Mouse (Mus musculus): ENCODE results near the gene Gcc1. TPM values are rescaled to one million over a fixed set of nuclear protein-coding genes. Genes with fewer than 3 reads are reported as not detected.

The Gcc1 gene
- polyA plus RNA-seq (2012; ENCODE audit: insufficient read depth, low replicate concordance), result 4.3 and 4.4 TPM in 2 replicates

- Histone ChIP-seq H3K4me3 (replicated peaks) (no peak within 1 kb of the TSS), H3K9me3 (no peaks in the 10 kb centered on the region), H3K4me1 (peaks cover 37% of the 10 kb centered on the region), H3K36me3 (replicated peaks; ENCODE audit: low read length) (peaks cover 38% of the 10 kb centered on the region), H3K27me3 (replicated peaks) (peaks cover 2% of the 10 kb centered on the region)
- TF ChIP-seq FLI1 (IDR thresholded peaks at IDR 0.05; ENCODE audit: low read length) (no peak), GATA1 (IDR thresholded peaks at IDR 0.05; ENCODE audit: borderline replicate concordance, low read length) (no peak)
These were observed at the start of gene Gcc1 for GRCm38 (mm10) chr6:28428290-28428689. TSS of gene Gcc1 (minus strand) at chr6:28428390.

GRCm38 (mm10) chr6:28474839-28475238 is 46.6 kb upstream of the Gcc1 start, which contains the start of gene Snd1:
TSS of gene Snd1 (plus strand) at chr6:28475139.
- H3K4me1 ChIP-seq, result peaks cover 44% of the 10 kb centered on the region
- H3K4me3 ChIP-seq (replicated peaks), result no peak within 1 kb of the TSS
- H3K36me3 ChIP-seq (replicated peaks; ENCODE audit: low read length), result no peaks in the 10 kb centered on the region
- H3K9me3 ChIP-seq, result no peaks in the 10 kb centered on the region
- no peak for TF ChIP-seq GATA1 (IDR thresholded peaks at IDR 0.05; ENCODE audit: borderline replicate concordance, low read length)
- no peak for TF ChIP-seq FLI1 (IDR thresholded peaks at IDR 0.05; ENCODE audit: low read length)
- H3K27me3 ChIP-seq (replicated peaks), result peaks cover 2% of the 10 kb centered on the region

- peaks cover 40% of the 10 kb centered on the region for H3K4me1 ChIP-seq
- H3K4me3 ChIP-seq (replicated peaks), result no peak overlapping the region
- H3K36me3 ChIP-seq (replicated peaks; ENCODE audit: low read length), result no peaks in the 10 kb centered on the region
- no peaks in the 10 kb centered on the region for H3K9me3 ChIP-seq
- peaks cover 2% of the 10 kb centered on the region for H3K27me3 ChIP-seq (replicated peaks)
- TF ChIP-seq FLI1 (IDR thresholded peaks at IDR 0.05; ENCODE audit: low read length) (no peak), GATA1 (IDR thresholded peaks at IDR 0.05; ENCODE audit: borderline replicate concordance, low read length) (no peak)
These were observed 46.0 kb upstream of the Gcc1 start for GRCm38 (mm10) chr6:28474211-28474610.

GRCm38 (mm10) chr6:28471284-28472035 is 43.3 kb upstream of the Gcc1 start:
- H3K9me3 ChIP-seq, result no peaks in the 10 kb centered on the region
- H3K27me3 ChIP-seq (replicated peaks), result peaks cover 2% of the 10 kb centered on the region
- H3K4me3 ChIP-seq (replicated peaks), result no peak overlapping the region
- H3K4me1 ChIP-seq, result peaks cover 27% of the 10 kb centered on the region
- H3K36me3 ChIP-seq (replicated peaks; ENCODE audit: low read length), result no peaks in the 10 kb centered on the region
- no peak for TF ChIP-seq FLI1 (IDR thresholded peaks at IDR 0.05; ENCODE audit: low read length)

GRCm38 (mm10) chr6:28470621-28471020 is 42.4 kb upstream of the Gcc1 start:
- peaks cover 27% of the 10 kb centered on the region for H3K4me1 ChIP-seq
- peaks cover 2% of the 10 kb centered on the region for H3K27me3 ChIP-seq (replicated peaks)
- H3K9me3 ChIP-seq, result no peaks in the 10 kb centered on the region
- TF ChIP-seq GATA1 (IDR thresholded peaks at IDR 0.05; ENCODE audit: borderline replicate concordance, low read length) (no peak), FLI1 (IDR thresholded peaks at IDR 0.05; ENCODE audit: low read length) (no peak)
- no peaks in the 10 kb centered on the region for H3K36me3 ChIP-seq (replicated peaks; ENCODE audit: low read length)
- no peak overlapping the region for H3K4me3 ChIP-seq (replicated peaks)

GRCm38 (mm10) chr6:28470017-28470602 is 41.9 kb upstream of the Gcc1 start:
- TF ChIP-seq FLI1 (IDR thresholded peaks at IDR 0.05; ENCODE audit: low read length) (no peak), GATA1 (IDR thresholded peaks at IDR 0.05; ENCODE audit: borderline replicate concordance, low read length) (no peak)
- Histone ChIP-seq H3K4me1 (peaks cover 27% of the 10 kb centered on the region), H3K4me3 (replicated peaks) (no peak overlapping the region), H3K36me3 (replicated peaks; ENCODE audit: low read length) (no peaks in the 10 kb centered on the region), H3K9me3 (no peaks in the 10 kb centered on the region), H3K27me3 (replicated peaks) (peaks cover 2% of the 10 kb centered on the region)

GRCm38 (mm10) chr6:28464630-28465029 is 36.4 kb upstream of the Gcc1 start:
- no peaks in the 10 kb centered on the region for H3K36me3 ChIP-seq (replicated peaks; ENCODE audit: low read length)
- H3K4me1 ChIP-seq, result peaks cover 6% of the 10 kb centered on the region
- H3K4me3 ChIP-seq (replicated peaks), result no peak overlapping the region
- TF ChIP-seq GATA1 (IDR thresholded peaks at IDR 0.05; ENCODE audit: borderline replicate concordance, low read length) (no peak), FLI1 (IDR thresholded peaks at IDR 0.05; ENCODE audit: low read length) (no peak)
- H3K9me3 ChIP-seq, result no peaks in the 10 kb centered on the region
- H3K27me3 ChIP-seq (replicated peaks), result peaks cover 21% of the 10 kb centered on the region

- no peak for TF ChIP-seq FLI1 (IDR thresholded peaks at IDR 0.05; ENCODE audit: low read length)
- TF ChIP-seq GATA1 (IDR thresholded peaks at IDR 0.05; ENCODE audit: borderline replicate concordance, low read length), result no peak
- Histone ChIP-seq H3K4me3 (replicated peaks) (no peak overlapping the region), H3K36me3 (replicated peaks; ENCODE audit: low read length) (no peaks in the 10 kb centered on the region)
These were observed 32.3 kb upstream of the Gcc1 start for GRCm38 (mm10) chr6:28460534-28460933.

GRCm38 (mm10) chr6:28459221-28459668 is 31.1 kb upstream of the Gcc1 start:
- H3K4me3 ChIP-seq (replicated peaks), result no peak overlapping the region
- H3K9me3 ChIP-seq, result no peaks in the 10 kb centered on the region
- peaks cover 6% of the 10 kb centered on the region for H3K4me1 ChIP-seq
- H3K36me3 ChIP-seq (replicated peaks; ENCODE audit: low read length), result no peaks in the 10 kb centered on the region
- H3K27me3 ChIP-seq (replicated peaks), result peaks cover 26% of the 10 kb centered on the region
- TF ChIP-seq FLI1 (IDR thresholded peaks at IDR 0.05; ENCODE audit: low read length) (no peak), GATA1 (IDR thresholded peaks at IDR 0.05; ENCODE audit: borderline replicate concordance, low read length) (no peak)

More at GRCm38 (mm10) chr6:28460534-28460933, 32.3 kb upstream of the Gcc1 start:
- H3K4me1 ChIP-seq, result peaks cover 6% of the 10 kb centered on the region
- H3K27me3 ChIP-seq (replicated peaks), result peaks cover 30% of the 10 kb centered on the region
- H3K9me3 ChIP-seq, result no peaks in the 10 kb centered on the region

GRCm38 (mm10) chr6:28450977-28451376 is 22.8 kb upstream of the Gcc1 start:
- Histone ChIP-seq H3K4me1 (peaks cover 17% of the 10 kb centered on the region), H3K4me3 (replicated peaks) (no peak overlapping the region), H3K9me3 (no peaks in the 10 kb centered on the region; the same call in 1 of the 2 replicates), H3K27me3 (replicated peaks) (peaks cover 63% of the 10 kb centered on the region), H3K36me3 (replicated peaks; ENCODE audit: low read length) (no peaks in the 10 kb centered on the region)
- TF ChIP-seq FLI1 (IDR thresholded peaks at IDR 0.05; ENCODE audit: low read length) (no peak), GATA1 (IDR thresholded peaks at IDR 0.05; ENCODE audit: borderline replicate concordance, low read length) (no peak)
